Mouse (Mus musculus): ENCODE results near the gene Olfr785. TPM values are rescaled to one million over a fixed set of nuclear protein-coding genes. Genes with fewer than 3 reads are reported as not detected.
"Not testable (repeated sequence)": the region's sequence is repeated elsewhere in the genome, so short reads cannot be mapped to it uniquely, and the experiment has no call there.

Gene Olfr785
- total RNA-seq (2017), result not detected in 2 replicates

- no peak for ATAC-seq (ENCODE audit: extremely low read depth, insufficient number of reproducible peaks, low FRiP score, poor library complexity, severe bottlenecking)
Measured at GRCm38 (mm10) chr10:129405126-129405525, at the start of gene Olfr785. Olfr785 (plus strand) TSS chr10:129405426.

GRCm38 (mm10) chr10:129356496-129356895 lies 48.7 kb upstream of the Olfr785 start:
- not testable (repeated sequence) for ATAC-seq (ENCODE audit: extremely low read depth, insufficient number of reproducible peaks, low FRiP score, poor library complexity, severe bottlenecking)

DNA sequence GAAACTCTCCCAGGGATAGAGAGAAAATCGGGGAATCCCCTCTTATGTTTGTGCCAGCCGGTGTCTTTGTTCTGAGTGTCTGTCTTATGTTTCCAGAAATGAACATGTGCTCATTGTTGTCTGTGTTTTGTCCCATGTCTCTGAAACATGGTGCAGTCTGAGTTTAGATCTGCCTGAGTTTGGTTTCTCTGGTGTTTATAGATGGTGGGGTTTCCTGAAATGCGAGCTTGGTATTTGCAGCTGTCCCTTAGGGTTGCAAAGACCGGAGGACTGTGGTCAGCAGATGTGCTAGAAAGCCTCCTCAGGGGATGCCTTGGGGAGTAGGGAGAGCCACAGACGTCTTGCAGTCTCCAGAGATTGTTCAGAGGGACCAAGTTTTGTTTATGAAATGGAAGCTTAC lies 47.9 kb upstream of the Olfr785 start:
- no peak for ATAC-seq (ENCODE audit: extremely low read depth, insufficient number of reproducible peaks, low FRiP score, poor library complexity, severe bottlenecking)

DNA sequence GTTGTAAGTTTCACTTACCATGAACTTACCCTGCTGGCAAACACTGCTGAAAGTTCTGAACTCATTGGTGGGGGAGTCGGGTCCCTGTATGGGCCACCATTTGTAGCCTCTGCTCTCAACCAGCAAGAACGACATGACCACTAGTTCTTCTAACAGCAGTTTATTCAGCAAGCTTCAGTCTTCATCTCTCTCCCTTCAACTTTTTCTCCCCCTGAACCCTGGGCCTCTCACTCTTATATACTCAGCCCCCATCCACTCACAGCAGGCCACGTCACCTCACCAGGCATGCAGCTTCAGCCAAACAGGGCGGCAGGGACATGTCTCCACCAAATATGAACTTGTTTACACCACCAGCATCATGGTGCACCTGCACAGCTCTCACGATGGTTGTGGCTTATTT lies 31.2 kb upstream of the Olfr785 start:
- ATAC-seq (ENCODE audit: extremely low read depth, insufficient number of reproducible peaks, low FRiP score, poor library complexity, severe bottlenecking), result not testable (repeated sequence)

DNA sequence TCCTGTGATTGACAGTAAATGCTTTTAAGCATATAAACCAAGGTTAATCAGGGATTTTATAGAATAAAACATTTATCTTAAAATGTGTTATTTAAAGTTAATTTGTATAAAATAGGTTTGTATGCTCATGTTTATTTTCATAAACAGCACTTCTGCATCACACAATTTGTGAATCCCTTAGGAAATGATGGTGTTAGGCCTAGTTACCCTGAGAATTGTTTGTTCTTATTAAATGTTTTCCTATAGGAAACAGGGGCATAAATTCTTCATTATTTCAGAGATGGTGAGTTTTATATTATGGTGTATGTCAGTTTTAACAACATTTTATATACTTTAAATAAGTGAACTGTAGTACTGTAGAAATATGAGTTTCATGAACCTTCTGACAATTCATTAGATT lies 21.4 kb upstream of the Olfr785 start, which contains the start of gene Olfr784:
Gene Olfr784 (plus strand): TSS at position 301 of the 400 bp plus-strand sequence.
- no peak for ATAC-seq (ENCODE audit: extremely low read depth, insufficient number of reproducible peaks, low FRiP score, poor library complexity, severe bottlenecking)

GRCm38 (mm10) chr10:129400892-129401291 lies 4.3 kb upstream of the Olfr785 start:
- ATAC-seq (ENCODE audit: extremely low read depth, insufficient number of reproducible peaks, low FRiP score, poor library complexity, severe bottlenecking), result no peak

GRCm38 (mm10) chr10:129427006-129427405 lies 21.8 kb downstream of the Olfr785 start, which contains the start of gene Olfr786:
Olfr786 (plus strand) TSS chr10:129427306.
- no peak for ATAC-seq (ENCODE audit: extremely low read depth, insufficient number of reproducible peaks, low FRiP score, poor library complexity, severe bottlenecking)

Other genes starting within 250 kb of the Olfr785 start
- gene Olfr771, start 240.7 kb upstream of the Olfr785 start, total RNA-seq (2017), result not detected in 2 replicates
- gene Olfr772, start 227.5 kb upstream of the Olfr785 start, total RNA-seq (2017), result not detected in 2 replicates
- gene Olfr773, start 218.0 kb upstream of the Olfr785 start, total RNA-seq (2017), result not detected in 2 replicates
- gene Olfr774, start 169.2 kb upstream of the Olfr785 start, total RNA-seq (2017), result 0.93 TPM in 1 of 2 replicates, not detected in the other
- gene Olfr775, start 157.0 kb upstream of the Olfr785 start, total RNA-seq (2017), result not detected in 2 replicates
- not detected in 2 replicates for gene Olfr776, start 146.3 kb upstream of the Olfr785 start, total RNA-seq (2017)
- not detected in 2 replicates for gene Olfr777, start 133.9 kb upstream of the Olfr785 start, total RNA-seq (2017)
- gene Olfr780, start 87.3 kb upstream of the Olfr785 start, total RNA-seq (2017), result not detected in 2 replicates
- gene Olfr781, start 76.6 kb upstream of the Olfr785 start, total RNA-seq (2017), result not detected in 2 replicates
- gene Olfr782, start 56.6 kb upstream of the Olfr785 start, total RNA-seq (2017), result not detected in 2 replicates
- gene Olfr784, start 21.3 kb upstream of the Olfr785 start, total RNA-seq (2017), result not detected in 2 replicates
- not detected in 2 replicates for gene Olfr786, start 21.9 kb downstream of the Olfr785 start, total RNA-seq (2017)
- not detected in 2 replicates for gene Olfr787, start 56.4 kb downstream of the Olfr785 start, total RNA-seq (2017)
- gene Olfr788, start 65.6 kb downstream of the Olfr785 start, total RNA-seq (2017), result not detected in 2 replicates
- not detected in 2 replicates for gene Olfr789, start 79.3 kb downstream of the Olfr785 start, total RNA-seq (2017)
- gene Olfr790, start 93.1 kb downstream of the Olfr785 start, total RNA-seq (2017), result not detected in 2 replicates
- not detected in 2 replicates for gene Olfr791, start 116.4 kb downstream of the Olfr785 start, total RNA-seq (2017)
- not detected in 2 replicates for gene Olfr792, start 133.7 kb downstream of the Olfr785 start, total RNA-seq (2017)
- gene Olfr794, start 162.2 kb downstream of the Olfr785 start, total RNA-seq (2017), result 0.25 TPM in 1 of 2 replicates, not detected in the other
- not detected in 2 replicates for gene Olfr796, start 207.1 kb downstream of the Olfr785 start, total RNA-seq (2017)
- not detected in 2 replicates for gene Olfr798, start 222.5 kb downstream of the Olfr785 start, total RNA-seq (2017)
- 0.81 TPM in 1 of 2 replicates, not detected in the other for gene Olfr799, start 232.1 kb downstream of the Olfr785 start, total RNA-seq (2017)